Mouse (Mus musculus) embryonic facial prominence, embryonic 10.5 days (tissue): ENCODE measurements around the gene Dvl3. TPM values are rescaled to one million over a fixed set of nuclear protein-coding genes. Genes with fewer than 3 reads are reported as not detected.
"Not testable (repeated sequence)": the region's sequence is repeated elsewhere in the genome, so short reads cannot be mapped to it uniquely, and the experiment has no call there.

Source experiments
- DNase-seq: peaks from one replicate; pipeline ENCODE4 v3.0.0-alpha.2; 2017; ENCODE audit warnings: low spot score
- H3K27ac ChIP-seq: fragments of 300-500 bp; sonication (generic); replicated peaks from 2 replicates; pipeline ENCODE4 v1.5.1; 2016; ENCODE audit warnings: mild to moderate bottlenecking
- H3K27me3 ChIP-seq: fragments of 300-500 bp; sonication (generic); replicated peaks from 2 replicates; pipeline ENCODE4 v1.6.1; 2016; ENCODE audit warnings: low read depth, mild to moderate bottlenecking; ENCODE audit not compliant: poor library complexity, severe bottlenecking
- H3K36me3 ChIP-seq: fragments of 300-500 bp; sonication (generic); replicated peaks from 2 replicates; pipeline ENCODE4 v1.6.1; 2016; ENCODE audit warnings: mild to moderate bottlenecking, moderate library complexity
- H3K4me1 ChIP-seq: fragments of 300-500 bp; sonication (generic); 2 replicates; pipeline ENCODE4 v1.6.1; 2016
- H3K4me3 ChIP-seq: fragments of 300-500 bp; sonication (generic); 2 replicates; pipeline ENCODE4 v1.5.1; 2016; ENCODE audit warnings: mild to moderate bottlenecking, moderate library complexity
- H3K9me3 ChIP-seq: fragments of 300-500 bp; sonication (generic); 2 replicates; pipeline ENCODE4 v1.6.1; 2016; ENCODE audit warnings: mild to moderate bottlenecking
- WGBS: fragments of 180-500 bp; shearing (Covaris S2); methylation state at CpG from one replicate; pipeline ENCODE4 v1.1.7; 2016; 5-methylcytosine and 5-hydroxymethylcytosine counted together
- polyA plus RNA-seq: library from polyadenylated mRNA; unstranded; fragments of >200 nt; fragmentation: Nextera tagmentation; extraction: Ambion mirVana; gene quantifications from 2 replicates; pipeline ENCODE4 v1.2.1, GENCODE M21; 2016

The Dvl3 gene
- polyA plus RNA-seq, 1 experiment from 2014 or later: 33.0 TPM

GRCm38 (mm10) chr16:20483716-20484115 is 33.1 kb upstream of the Dvl3 start:
- not testable (repeated sequence) for H3K4me3 ChIP-seq, H3K4me1 ChIP-seq, H3K9me3 ChIP-seq, H3K27me3 ChIP-seq, DNase-seq, H3K27ac ChIP-seq, H3K36me3 ChIP-seq
- 87% methylated on average over 7 of the region's 7 CpGs for WGBS

- no peak overlapping the region for H3K4me3 ChIP-seq
- no peak overlapping the region for H3K27ac ChIP-seq
- WGBS: 42% methylated on average over 4 of the region's 4 CpGs
- no peaks in the 10 kb centered on the region for H3K9me3 ChIP-seq
- DNase-seq: no peak
- H3K27me3 ChIP-seq: no peaks in the 10 kb centered on the region
- no peaks in the 10 kb centered on the region for H3K4me1 ChIP-seq
- H3K36me3 ChIP-seq: no peaks in the 10 kb centered on the region
These were observed 31.7 kb upstream of the Dvl3 start for GRCm38 (mm10) chr16:20485061-20485460.

- 69% methylated on average over 3 of the region's 3 CpGs for WGBS
- DNase-seq: no peak
These were observed 30.7 kb upstream of the Dvl3 start for GRCm38 (mm10) chr16:20486048-20486447.

GRCm38 (mm10) chr16:20488151-20488550 is 28.6 kb upstream of the Dvl3 start:
- no peaks in the 10 kb centered on the region for H3K4me1 ChIP-seq
- no peaks in the 10 kb centered on the region for H3K36me3 ChIP-seq
- DNase-seq: no peak
- no peak overlapping the region for H3K27ac ChIP-seq
- 79% methylated on average over 1 of the region's 1 CpGs for WGBS
- H3K4me3 ChIP-seq: no peak overlapping the region
- H3K9me3 ChIP-seq: no peaks in the 10 kb centered on the region
- no peaks in the 10 kb centered on the region for H3K27me3 ChIP-seq

More at GRCm38 (mm10) chr16:20486048-20486447, 30.7 kb upstream of the Dvl3 start:
- H3K27me3 ChIP-seq: no peaks in the 10 kb centered on the region
- no peaks in the 10 kb centered on the region for H3K4me1 ChIP-seq
- H3K36me3 ChIP-seq: no peaks in the 10 kb centered on the region
- no peak overlapping the region for H3K4me3 ChIP-seq
- H3K27ac ChIP-seq: no peak overlapping the region
- H3K9me3 ChIP-seq: no peaks in the 10 kb centered on the region

- H3K27me3 ChIP-seq: not testable (repeated sequence)
- WGBS: 86% methylated on average over 9 of the region's 9 CpGs
These were observed 28.0 kb upstream of the Dvl3 start for GRCm38 (mm10) chr16:20488751-20489150.

GRCm38 (mm10) chr16:20489233-20489632 is 27.5 kb upstream of the Dvl3 start:
- Histone ChIP-seq H3K9me3 (no peaks in the 10 kb centered on the region), H3K4me3 (no peak overlapping the region), H3K36me3 (no peaks in the 10 kb centered on the region), H3K4me1 (no peaks in the 10 kb centered on the region), H3K27me3 (no peaks in the 10 kb centered on the region), H3K27ac (no peak overlapping the region)
- no peak for DNase-seq
- 86% methylated on average over 2 of the region's 2 CpGs for WGBS

More at GRCm38 (mm10) chr16:20488751-20489150, 28.0 kb upstream of the Dvl3 start:
- H3K4me3 ChIP-seq, H3K36me3 ChIP-seq, DNase-seq, H3K27ac ChIP-seq, H3K9me3 ChIP-seq, H3K4me1 ChIP-seq: not testable (repeated sequence)

DNA sequence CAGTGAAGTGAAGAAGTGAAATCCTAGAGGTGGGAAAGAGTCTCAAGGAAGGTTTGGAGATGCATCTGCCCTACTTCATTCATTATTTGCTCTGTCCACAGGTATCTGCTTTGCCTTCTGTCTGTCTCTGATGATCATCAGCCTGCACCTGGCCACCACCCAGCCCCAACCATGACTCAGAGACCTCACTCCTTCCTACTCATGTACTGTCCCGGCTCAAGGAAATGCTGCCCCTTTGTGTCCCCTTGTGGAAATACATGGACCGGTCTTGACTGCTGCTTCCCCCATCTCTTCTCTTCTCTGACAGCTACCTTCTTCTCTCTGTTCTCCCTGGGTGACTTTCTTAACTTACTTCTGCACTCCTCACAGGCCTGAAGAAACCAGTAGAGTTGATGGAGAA is 26.2 kb upstream of the Dvl3 start:
- DNase-seq: no peak
- Histone ChIP-seq H3K27ac (no peak overlapping the region), H3K27me3 (no peaks in the 10 kb centered on the region), H3K9me3 (no peaks in the 10 kb centered on the region), H3K36me3 (no peaks in the 10 kb centered on the region), H3K4me1 (no peaks in the 10 kb centered on the region), H3K4me3 (no peak overlapping the region)
- 44% methylated on average over 2 of the region's 2 CpGs for WGBS

- no peaks in the 10 kb centered on the region for H3K4me1 ChIP-seq
- H3K27me3 ChIP-seq: no peaks in the 10 kb centered on the region
- no peak overlapping the region for H3K27ac ChIP-seq
- DNase-seq: no peak
- no peaks in the 10 kb centered on the region for H3K36me3 ChIP-seq
- no peak overlapping the region for H3K4me3 ChIP-seq
- WGBS: 76% methylated on average over 2 of the region's 2 CpGs
- H3K9me3 ChIP-seq: no peaks in the 10 kb centered on the region
These were observed 25.5 kb upstream of the Dvl3 start for GRCm38 (mm10) chr16:20491301-20491700.

DNA sequence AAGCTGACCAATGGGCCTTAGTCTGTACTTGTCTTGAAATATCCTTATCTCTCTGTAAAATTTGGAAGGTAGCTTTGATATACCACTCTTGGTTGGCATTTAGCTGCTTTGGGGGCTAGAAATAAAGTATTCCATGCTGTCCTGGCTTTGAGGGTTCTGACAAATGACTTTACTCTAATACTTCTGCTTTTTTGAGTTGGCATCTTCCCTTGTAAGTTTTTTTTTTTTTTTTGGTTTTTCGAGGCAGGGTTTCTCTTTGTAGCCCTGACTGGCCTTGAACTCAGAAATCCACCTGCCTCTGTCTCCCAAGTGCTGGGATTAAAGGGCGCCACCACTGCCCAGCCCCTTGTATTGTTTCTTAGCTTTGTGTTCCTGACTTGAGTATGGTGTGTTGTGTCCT is 23.3 kb upstream of the Dvl3 start:
- H3K36me3 ChIP-seq: no peaks in the 10 kb centered on the region
- DNase-seq: no peak
- WGBS: 81% methylated on average over 2 of the region's 2 CpGs
- no peak overlapping the region for H3K4me3 ChIP-seq
- H3K27me3 ChIP-seq: peaks cover 12% of the 10 kb centered on the region
- H3K27ac ChIP-seq: no peak overlapping the region
- peaks cover 11% of the 10 kb centered on the region; the same call in 1 of the 2 replicates for H3K4me1 ChIP-seq
- H3K9me3 ChIP-seq: no peaks in the 10 kb centered on the region

DNA sequence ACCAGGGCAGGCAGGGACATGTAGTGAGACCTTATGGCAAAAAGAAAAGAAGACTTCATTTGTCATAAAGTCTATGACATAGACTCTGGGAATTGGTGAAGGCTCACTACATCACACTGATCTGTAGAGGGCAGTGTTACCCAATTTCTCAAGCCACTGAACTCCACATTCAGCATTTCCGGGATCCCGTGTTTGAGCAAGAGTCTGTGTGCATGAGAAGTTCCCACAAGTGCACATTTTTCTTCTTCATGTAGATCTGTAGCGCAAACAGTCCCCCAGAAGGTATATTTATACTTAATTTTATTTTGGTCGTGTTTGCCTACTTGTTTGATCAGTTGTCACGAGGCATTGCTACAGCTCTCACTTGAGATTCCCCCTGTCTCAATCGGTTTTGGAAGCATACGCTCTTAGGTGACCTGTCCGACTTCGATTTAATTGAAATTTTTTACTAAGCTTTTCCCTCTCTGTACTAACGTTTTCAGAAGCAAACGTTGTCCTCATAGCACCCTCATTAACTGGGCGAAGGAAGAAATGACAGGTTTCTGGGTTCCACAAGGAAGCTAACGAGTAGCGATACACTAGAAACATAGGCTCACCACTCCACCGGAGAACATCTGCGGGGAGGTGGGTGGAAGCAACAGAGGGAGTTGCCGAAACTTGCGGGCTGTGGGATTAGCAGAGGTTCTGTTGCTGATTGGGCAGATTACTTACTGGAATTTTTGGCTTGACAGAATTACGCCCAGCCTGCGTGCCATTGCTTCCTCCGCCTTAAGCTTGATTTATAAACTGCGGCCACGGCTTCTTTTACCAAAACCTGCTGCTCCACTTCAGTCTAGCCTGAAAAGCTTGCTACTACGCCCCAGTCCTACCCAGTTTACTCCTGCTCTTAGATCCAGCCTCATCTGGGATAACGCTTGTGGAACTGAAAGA is 19.8 kb upstream of the Dvl3 start:
- H3K27ac ChIP-seq: no peak overlapping the region
- peak overlapping the region; percentile 53 for H3K4me3 ChIP-seq
- peaks cover 12% of the 10 kb centered on the region for H3K27me3 ChIP-seq
- DNase-seq: peak; percentile 49
- no peaks in the 10 kb centered on the region for H3K9me3 ChIP-seq
- H3K36me3 ChIP-seq: peaks cover 20% of the 10 kb centered on the region
- peaks cover 20% of the 10 kb centered on the region for H3K4me1 ChIP-seq
- 21% methylated on average over 25 of the region's 25 CpGs for WGBS

DNA sequence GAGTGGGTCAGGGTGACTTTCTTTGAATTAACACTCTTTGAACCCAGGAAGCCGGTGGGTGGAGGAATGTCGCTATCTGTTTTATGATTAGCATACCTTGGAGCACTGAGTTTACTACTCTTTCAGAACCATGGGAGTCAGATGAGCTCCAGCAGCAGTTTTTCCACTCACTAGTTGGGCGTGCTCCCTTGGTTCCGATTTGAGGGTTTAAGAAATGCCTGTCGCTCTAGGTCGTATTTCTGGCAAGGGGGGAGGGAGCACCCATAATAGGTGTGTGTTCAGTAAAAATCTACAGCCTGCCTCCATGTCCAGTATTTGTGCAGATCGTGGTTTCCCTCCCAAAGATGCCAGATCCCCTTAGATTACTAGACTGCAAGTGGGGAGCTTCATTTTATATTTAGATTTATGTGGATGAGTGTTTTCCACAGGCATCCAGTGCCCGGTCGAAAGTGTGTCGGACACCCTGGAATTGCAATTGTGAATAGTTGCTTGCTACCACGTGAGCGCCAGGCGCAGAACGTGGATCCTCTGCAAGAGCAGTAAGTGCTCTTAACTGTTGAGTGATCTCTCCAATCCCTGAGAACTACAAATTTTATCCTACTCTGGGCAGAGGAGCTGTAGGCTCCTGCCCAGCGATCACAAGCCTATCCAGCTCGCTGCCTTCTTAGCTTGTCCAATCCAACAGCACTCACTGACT is 18.7 kb upstream of the Dvl3 start:
- no peak for DNase-seq
- Histone ChIP-seq H3K9me3 (no peaks in the 10 kb centered on the region), H3K36me3 (peaks cover 32% of the 10 kb centered on the region), H3K27ac (peak overlapping the region; percentile 91), H3K4me3 (peak overlapping the region; percentile 88), H3K27me3 (peaks cover 12% of the 10 kb centered on the region), H3K4me1 (peaks cover 20% of the 10 kb centered on the region)
- 13% methylated on average over 16 of the region's 16 CpGs for WGBS

GRCm38 (mm10) chr16:20498677-20499475 is 17.9 kb upstream of the Dvl3 start, which contains the start of gene Eif2b5:
TSS of gene Eif2b5 (plus strand) at chr16:20498817.
- peak; percentile 91 for DNase-seq
- under 1% methylated on average over 49 of the region's 49 CpGs for WGBS
- no peaks in the 10 kb centered on the region for H3K9me3 ChIP-seq

More at GRCm38 (mm10) chr16:20498677-20499475, 17.9 kb upstream of the Dvl3 start, which contains the start of gene Eif2b5:
- H3K36me3 ChIP-seq: peaks cover 39% of the 10 kb centered on the region
- H3K27ac ChIP-seq: peak within 1 kb of the TSS; percentile 91
- H3K4me1 ChIP-seq: peaks cover 20% of the 10 kb centered on the region
- peak within 1 kb of the TSS; percentile 88 for H3K4me3 ChIP-seq
- H3K27me3 ChIP-seq: peaks cover 12% of the 10 kb centered on the region
